Mouse (Mus musculus) ovary, adult 18-20 months (tissue): Measurements from ENCODE around the gene Ttbk1.
"Not testable (repeated sequence)": the region's sequence is repeated elsewhere in the genome, so short reads cannot be mapped to it uniquely, and the experiment has no call there.

ENCODE experiments used
- DNase-seq: peaks from one replicate; pipeline ENCODE4 v3.0.0; 2022; ENCODE audit warnings: low spot score, mixed read lengths

The Ttbk1 gene

DNA sequence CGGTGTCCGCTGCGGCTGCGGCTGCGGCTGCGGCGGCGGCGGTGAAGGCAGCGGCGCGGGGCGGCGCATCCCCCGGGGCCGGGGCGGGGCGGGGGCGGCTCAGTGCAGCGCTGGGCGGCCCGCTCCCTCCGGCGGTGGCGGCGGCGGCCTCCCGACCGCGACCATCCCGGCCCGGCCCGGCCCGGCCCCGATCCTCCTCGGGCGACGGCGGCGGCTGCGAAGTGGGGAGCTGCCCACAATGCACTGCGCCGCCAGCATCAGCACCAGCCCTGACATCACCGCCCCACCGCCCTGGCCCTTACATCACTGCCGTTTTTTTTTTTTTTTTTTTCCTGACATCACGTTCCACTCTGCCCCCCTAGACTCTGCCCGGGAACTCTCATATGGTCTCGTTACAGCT is at the start of gene Ttbk1:
Gene Ttbk1 (minus strand): TSS at position 245 of the 400 bp plus-strand sequence.
- no peak for DNase-seq

DNA sequence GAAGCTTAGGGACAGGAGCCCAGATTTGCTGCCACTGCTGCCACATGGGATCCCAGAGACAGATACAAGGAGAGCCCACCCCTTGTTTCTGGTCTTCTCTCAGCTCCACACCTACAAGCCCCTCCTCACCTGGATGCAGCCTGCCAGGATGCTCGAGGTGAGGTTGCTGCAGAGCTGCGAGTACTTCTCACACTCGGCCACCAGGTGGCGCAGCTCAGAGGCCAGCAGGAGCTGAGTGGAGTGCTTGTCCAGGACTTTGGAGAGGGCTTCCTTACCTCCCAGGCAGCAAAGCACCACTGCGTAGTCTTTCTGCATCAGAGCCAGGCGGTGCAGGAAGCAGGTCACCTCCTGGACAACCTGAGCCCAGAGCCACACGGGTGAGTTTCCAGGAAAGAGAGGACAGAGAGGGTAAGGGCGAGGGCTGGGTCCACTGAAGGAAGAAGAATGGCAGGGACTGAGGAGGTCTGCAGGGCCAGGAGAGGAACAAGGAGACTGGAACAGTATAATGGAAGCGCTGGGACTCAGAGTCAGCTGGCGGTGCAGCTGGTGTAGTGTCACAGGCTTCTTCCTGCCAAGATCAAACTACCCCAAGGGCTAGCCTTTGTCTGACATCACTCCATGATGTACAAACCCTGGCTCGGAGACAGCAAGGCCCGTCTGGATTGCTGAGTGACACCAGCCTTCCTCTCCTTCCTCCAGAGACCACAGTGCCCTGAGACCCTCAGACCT is 38.3 kb upstream of the Ttbk1 start:
- DNase-seq = no peak

DNA sequence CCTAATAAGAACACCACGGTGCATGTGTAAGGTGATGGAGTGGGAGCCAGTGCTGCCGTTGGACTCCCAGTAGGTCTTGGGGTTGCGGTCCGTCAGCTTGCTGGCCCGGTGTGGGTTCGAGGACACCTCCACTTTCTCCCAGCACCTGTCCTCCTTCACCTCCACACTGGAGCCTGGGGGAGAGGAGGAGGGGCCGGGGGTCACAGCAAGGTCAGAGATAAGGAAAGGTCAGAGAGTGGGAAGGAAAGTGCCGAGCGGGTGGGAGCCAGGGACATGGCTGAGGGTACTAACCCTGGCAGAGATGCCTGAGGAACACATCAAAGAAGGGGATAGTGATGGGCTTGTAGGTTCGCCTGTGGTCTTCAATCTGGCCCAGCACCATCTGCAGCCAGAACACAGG is 37.6 kb upstream of the Ttbk1 start:
- no peak for DNase-seq

DNA sequence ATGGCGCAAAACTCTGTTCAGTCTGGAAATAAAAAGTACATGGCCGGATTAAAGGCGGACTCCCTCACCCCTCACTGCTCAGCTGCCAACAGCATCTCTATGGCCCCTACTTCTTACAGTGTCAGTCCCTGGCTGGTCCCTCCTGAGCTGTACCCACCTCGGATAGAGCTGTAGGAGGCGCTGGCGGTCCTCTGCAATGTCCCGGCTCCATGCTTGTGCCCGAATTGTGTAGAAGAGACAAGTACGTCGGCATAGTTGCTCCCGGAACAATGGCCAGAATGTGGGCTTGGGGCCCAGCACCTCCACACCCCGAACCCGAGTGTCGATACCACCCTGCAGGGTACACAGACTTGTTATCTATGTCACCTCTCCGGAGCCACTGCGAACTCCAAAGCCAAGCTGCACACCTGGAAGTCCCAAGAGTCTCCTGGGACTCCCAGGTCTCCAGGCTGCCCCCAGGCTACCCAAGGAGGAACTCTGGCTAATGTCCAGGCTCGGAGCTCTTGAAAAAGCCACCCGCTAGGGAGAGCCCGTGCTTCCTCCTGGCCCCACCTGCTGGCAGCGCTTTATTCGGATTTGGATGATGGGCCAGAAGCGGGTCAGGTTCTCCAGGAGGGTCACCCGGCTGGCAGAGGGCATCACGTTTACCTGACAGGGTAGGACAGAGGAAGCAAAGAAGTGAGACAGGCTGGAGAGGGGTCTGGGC is 34.6 kb upstream of the Ttbk1 start:
- DNase-seq = no peak

DNA sequence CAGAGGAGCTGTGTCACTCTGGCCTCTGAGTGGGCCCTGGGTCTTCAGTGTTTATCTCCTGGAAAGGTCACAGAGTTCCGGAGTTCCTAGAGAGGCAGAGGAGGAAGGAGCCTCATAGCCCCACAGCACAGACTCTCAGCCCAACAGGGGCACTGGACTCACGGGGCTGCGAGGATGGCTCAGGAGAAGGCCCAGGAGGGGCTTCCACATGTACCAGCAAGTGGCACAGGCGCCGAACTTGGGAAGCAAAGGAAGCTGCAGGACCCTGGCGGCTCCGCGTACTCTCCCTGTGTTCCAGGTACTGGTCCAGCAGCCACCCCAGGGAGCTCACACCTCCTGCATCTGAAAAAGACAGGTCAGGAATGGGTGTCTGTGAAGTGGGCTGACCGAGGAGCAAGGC is 33.7 kb upstream of the Ttbk1 start:
- no peak for DNase-seq

DNA sequence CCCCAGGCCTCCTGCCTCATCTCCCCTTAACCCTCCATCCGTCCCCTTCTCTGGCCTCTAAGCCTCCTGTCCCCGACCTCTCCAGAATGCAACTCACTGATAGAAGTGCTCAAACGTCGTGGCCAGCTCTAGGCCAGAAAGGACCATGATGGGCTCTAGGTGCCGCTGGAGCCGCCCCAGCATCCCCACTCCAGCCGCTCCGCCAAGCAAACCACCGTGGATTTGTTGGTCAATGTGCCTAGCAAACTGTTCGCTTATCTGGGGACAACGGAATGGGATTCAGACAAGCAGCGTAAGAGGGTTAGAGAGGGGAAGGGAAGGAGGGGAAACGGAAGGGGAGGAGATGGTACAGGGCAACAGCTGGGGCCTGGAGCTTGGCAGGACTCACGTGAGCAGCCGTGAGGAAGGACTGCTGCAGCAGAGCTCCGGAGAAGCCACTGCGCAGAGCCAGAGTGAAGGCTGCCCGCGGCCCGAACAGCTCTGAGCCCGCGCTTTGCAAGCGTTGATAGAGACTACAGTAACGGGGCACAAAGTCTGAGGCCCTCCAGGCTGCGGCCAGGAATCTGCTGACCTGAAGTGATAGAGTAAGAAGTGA is 33.0 kb upstream of the Ttbk1 start:
- DNase-seq = no peak

DNA sequence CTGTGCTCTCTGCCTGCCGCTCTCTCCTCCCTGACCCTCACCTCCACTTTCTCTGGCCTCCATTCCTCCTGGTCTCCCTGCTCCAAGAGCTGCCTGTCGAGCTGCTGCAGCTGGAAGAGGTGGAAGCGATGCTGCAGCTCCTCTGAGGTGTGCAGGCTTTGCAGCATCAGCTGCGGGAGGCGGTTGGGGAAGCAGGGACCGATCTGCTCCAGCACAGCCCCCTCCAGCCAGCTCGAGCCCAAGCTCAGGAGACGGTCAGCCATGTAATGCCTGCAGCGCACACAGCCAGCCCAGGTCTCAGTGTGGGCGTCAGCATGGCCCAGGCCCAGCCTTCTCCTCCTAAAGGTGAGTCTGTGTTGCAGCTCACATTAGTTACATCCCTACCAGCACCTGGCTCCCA is 32.5 kb upstream of the Ttbk1 start:
- no peak for DNase-seq

DNA sequence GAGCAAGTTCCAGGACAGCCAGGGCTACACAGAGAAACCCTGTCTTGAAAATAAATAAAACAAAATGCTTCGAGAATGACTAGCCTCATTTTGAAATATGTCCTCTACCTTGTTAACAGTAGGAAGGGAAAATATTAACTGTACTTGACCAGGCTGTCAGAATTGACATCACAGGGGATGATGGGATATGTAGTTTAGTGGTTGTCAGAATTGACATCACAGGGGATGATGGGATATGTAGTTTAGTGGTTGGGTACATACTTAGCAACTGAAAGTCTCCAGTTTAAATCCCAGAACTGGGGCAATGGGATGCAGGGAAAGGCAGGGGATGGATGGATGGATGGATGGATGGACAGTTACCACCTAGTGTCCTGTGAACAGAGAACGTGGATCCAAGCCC is 25.9 kb upstream of the Ttbk1 start:
- no peak for DNase-seq

DNA sequence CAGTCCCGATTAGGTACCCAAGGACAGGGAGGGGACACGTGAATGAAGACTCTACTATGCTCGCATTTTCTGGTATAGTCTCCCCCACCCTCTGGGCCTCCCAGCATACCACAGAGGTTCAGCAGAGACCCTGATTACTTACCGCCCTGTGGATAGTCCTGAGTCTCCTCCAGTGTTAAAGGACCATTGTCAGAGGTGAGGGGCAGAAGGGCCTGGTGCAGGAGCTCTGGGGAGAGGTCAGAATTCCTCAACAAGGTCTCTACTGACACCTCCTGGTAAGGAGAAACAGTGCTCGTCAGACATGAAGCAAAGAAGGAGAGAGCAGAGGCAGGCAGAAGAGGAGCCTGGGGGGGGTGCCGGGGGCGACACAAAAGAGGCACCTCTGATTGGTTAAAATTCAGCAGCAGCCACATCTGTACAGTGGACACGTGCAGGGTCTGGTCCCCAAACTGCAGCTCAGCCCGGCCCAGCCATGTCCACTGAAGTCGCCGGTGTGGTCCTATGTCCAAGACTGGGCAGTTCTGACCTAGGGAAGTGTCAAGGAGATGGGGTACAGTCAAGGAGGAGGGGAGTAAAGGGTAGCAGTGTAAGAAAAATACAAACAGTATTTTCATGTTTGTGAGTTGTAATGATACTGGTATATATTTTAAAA is 23.7 kb upstream of the Ttbk1 start:
- DNase-seq = no peak

DNA sequence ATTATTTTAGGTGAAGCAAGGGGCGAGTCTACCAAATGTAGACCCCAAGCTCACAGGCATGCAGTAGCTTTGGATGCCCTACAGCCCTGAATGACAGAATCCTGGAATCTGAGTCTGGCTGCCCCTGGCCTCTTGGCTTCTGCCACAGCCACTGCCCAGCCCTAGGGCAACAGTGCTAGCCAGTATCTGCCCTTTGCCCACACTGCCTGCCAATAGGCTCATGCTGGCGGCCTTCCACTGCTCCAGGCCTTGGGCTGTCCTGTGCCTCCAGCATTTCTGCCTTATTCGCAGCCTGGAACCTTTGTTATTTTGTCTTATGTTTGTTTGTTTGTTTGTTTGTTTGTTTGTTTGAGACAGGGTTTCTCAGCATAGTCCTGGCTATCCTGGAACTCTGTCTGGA is 18.1 kb upstream of the Ttbk1 start:
- DNase-seq = no peak

DNA sequence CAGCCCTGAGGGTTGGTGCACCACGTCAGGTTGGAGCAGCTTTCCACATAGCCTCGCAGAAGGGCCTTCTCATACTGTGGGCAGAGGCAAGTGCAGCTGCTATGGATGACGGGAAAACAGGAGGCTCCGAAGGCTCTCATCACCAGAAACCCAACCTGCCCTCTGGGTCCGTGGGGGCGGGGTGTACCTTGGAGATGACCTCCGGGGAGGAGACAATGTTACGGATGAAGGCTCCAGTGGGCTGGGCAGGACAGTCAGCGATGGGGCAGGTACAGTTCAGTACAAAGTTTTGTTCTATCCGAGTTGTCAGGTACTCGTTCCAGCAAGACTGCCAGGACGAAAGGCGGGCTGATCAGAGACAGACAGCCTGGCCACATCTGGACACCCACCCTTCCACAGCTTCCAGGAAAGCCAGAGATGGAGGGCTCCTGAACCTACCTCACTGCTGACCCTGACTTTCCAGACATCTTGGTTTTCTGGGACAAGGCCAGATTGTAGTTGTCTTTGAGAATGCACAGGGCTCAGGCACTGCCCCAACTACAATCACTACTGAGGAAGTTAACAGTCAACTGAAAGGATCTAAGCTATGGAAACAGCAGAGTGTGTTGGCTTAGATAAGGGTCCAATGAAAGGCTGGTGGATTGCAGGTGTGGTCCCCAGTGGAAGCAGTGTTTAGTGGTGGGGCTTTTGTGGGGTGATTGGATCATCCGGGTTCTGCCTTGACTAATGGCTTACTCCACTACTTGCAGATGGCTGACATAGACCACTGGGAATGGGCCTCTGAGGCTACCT is 16.6 kb upstream of the Ttbk1 start:
- no peak for DNase-seq

DNA sequence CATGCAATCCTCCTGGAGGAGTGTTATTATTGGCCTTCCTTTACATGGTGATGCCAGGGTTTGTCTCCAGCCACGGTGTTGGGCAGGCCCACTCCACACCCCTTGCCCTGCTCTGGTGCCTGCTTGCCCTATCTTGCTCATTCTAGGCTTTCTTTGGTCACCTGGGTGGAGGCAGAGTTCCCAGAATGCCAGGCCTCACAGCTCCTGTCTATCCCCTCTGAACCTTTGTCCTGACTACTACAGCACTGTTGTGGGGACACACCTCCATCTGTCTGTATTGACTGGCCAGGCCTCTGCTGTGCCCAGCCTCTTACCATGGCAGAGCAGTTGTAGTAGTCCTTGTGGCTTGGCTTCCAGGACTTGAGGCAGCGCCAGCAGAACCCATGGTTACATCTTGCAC is 15.3 kb upstream of the Ttbk1 start:
- DNase-seq = no peak

DNA sequence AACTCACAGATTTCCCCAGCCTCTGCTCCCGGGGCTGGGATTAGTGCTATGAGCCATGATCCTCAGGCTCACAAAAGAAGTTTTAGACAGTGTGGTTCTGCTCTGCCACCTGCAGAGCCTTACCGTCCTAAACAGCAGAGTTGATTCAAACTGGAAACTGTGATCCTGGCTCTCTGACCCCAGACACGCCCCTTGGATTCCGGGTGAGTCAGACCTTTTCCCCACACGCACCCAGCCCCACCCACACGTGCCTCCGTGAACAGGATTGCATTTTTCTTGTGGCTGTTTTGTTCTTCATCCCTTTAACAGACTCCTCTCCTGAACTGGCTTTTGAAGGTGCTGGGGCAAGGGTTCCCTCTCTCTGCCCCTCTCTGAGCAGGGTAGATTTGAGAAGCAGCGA is 10.5 kb upstream of the Ttbk1 start:
- DNase-seq = no peak

DNA sequence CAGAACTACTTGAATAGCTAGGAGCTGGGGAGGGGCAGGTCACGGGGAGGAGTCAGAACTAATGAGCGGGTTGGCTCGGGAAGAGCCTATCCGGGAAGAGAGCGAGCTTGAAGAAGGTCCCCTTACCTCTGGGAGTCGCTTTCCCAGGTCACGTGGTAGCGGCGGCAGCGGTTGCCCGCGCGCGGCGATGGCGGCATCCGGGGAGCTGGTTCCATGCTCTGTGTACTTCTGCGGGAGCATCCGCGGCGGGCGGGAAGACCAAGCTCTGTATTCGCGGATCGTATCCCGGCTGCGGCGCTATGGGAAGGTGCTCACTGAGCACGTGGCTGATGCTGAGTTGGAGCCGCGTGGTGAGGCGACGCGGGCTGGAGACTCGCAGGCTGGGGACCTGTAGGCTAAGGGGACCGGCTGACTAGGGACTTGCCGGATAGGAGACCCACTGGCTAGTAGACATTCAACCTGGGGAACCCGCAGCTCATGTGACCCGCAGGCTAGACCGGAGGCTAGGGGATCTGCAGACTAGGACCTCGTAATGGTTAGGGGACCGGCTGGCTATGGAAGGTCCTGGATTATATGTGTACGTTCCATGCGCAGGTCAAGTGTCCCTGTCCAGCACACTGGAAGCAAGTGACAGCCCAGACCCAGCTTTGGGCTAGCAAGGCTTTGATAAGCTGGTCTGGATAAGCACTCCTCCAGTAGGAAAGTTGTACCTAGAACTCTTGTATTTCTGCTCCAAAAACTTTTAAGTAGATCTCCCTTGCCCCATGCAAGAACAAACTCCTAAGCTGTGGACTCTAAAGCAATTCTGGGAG is 9.4 kb upstream of the Ttbk1 start, which contains the start of gene Dnph1:
Gene Dnph1 (plus strand): TSS at position 89 of the 812 bp plus-strand sequence.
- peak; percentile 80 for DNase-seq

DNA sequence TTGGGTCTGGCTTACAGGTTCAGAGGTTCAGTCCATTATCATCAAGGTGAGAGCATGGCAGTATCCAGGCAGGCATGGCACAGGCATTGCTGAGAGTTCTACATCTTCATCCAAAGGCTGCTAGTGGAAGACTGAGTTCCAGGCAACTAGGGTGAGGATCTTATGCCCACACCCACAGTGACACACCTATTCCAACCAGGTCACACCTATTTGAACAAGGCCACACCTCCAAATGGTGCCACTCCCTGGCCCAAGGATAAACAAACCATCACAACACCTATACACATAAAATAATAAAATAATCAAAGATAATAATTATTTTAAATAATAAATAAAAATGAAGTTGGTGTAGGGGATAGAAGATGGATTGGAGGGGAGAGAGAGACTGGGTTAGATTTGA is 8.6 kb upstream of the Ttbk1 start:
- DNase-seq = not testable (repeated sequence)

DNA sequence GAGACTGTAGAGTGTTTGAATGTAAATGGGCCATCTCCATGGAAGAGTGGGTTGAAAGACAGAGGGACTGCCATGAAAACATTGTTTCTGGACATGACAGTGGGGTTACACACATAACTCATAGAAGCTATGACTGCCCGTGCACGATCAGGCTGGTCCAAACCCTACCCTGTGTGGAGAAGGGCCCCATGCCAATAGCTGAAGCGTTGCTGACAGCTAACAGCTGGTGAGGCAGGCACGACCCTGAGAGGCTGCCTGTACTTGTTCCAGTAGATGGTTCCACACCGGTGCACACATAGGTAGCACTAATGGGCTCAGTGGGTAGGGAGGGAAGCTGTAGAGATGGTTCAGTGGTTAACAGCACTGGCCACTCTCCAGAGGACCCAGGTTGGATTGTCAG is 8.0 kb upstream of the Ttbk1 start:
- DNase-seq = no peak

DNA sequence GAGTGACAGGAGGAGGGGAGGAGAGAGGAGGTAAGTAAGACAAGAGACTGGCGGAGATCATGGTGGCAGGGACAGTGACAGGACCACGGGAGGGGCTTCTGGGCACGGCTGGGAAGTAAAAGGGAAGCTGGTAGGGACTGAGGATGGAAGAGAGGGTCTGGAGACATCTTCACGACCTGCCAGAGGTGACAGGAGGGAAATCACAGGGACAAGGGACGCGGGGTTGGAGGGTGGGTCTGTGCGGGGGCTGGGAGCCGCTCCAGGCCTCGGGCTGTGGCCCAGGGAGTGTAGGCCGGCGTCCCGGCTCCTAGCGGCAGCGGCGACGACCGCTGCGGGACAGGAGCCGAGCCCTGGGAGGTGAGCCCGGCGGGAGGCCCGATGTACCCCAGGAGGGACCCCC is 480 bp downstream of the Ttbk1 start:
- DNase-seq = no peak

DNA sequence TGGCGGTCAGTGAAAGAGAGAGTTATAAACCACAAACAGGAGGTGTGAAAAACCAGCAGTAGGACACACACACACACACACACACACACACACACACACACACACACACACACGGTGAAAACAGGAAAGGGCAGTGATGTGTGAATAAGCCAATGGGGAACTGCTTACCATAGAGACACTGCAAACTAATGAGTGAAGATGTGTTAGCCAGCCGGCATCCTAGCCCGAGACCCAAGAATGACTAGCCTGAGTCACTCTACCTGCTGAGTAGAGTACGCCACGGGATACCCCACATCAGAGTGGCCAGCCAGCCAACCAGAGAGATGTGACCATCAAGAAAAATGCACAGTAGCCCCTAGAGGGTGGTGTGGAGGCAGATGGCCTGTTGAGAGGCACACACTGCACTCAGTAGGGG is 3.0 kb downstream of the Ttbk1 start:
- no peak for DNase-seq

DNA sequence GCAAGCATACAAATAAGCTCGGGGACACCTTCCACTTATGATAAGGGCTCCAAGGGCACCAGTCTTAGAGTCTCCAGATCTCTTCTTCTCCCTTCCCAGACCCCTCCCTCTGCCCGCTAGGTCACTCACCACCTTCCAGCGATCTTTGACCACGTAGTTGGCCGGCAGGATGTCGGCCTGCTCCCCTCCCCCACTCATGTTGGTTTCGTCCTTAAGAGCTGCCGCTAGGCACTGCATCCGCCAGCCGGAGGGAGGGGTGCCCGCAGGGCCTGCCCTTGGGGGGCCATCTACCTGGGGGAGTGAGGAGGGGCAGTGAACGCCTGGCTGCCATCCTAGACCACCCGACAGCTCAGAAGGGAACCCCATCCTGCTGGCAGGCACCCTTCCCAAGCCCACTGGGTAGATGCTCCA is 3.4 kb downstream of the Ttbk1 start:
- no peak for DNase-seq

DNA sequence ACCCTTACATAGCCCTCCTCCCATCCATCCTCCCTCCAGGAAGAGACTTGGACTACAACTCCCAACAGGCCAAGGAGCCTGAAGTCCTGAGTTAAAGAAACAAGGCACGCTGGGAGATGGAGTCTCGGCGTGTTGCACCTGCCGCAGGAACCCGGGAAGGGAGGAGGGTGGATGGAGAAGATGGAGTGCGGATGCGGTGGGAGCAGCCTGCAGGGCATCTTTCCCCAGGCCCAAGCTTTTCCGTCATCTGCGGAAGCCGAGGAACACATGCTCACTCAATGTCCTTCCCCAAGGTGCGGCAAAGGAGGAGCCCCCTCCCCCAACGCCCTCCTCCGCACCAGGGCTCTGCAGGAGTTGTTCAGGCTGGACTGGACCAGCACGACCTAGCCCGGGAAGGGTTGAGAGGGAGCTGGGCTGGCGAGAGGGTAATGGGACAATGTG is 3.9 kb downstream of the Ttbk1 start:
- no peak for DNase-seq

DNA sequence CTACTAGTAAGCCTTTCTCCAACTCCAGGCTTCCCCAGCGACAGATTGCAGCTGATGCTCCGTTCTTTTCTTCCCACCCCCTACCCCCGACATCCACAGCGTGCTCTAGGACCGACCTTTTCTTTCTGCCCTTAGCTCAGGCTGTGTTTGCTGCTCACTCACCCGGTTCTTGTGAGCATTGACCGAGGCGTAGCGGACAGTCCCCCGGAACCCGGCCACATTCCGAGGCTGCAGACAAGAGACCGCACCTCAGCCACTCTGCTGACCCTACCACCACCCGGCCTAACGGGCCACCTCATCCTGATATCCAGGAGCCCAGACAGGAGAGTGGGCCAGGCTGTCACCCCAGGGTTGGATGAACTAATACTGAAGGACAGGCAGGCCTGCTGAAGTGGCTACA is 10.2 kb downstream of the Ttbk1 start:
- DNase-seq = no peak
